Mouse (Mus musculus) ovary, postnatal 36 days (tissue): ENCODE data around the gene Nelfa.
"Not testable (repeated sequence)": the region's sequence is repeated elsewhere in the genome, so short reads cannot be mapped to it uniquely, and the experiment has no call there.

Experiments used
- DNase-seq: peaks from one replicate; pipeline ENCODE4 v3.0.0; 2022; ENCODE audit warnings: low spot score, mixed read lengths

Gene Nelfa

GRCm38 (mm10) chr5:33919466-33919865, 16.7 kb downstream of the Nelfa start:
- DNase-seq = no peak

- DNase-seq = not testable (repeated sequence)
These were observed 19.6 kb downstream of the Nelfa start for GRCm38 (mm10) chr5:33916616-33917015.

GRCm38 (mm10) chr5:33915031-33915430, 21.2 kb downstream of the Nelfa start:
- DNase-seq = not testable (repeated sequence)

GRCm38 (mm10) chr5:33903176-33903575, 33.0 kb downstream of the Nelfa start:
- no peak for DNase-seq

GRCm38 (mm10) chr5:33902696-33903095, 33.5 kb downstream of the Nelfa start:
- DNase-seq = no peak

GRCm38 (mm10) chr5:33901278-33901677, 34.9 kb downstream of the Nelfa start:
- DNase-seq = no peak

- DNase-seq = no peak
These were observed 35.4 kb downstream of the Nelfa start for GRCm38 (mm10) chr5:33900701-33901263.

GRCm38 (mm10) chr5:33900101-33900500, 36.1 kb downstream of the Nelfa start:
- DNase-seq = no peak

- no peak for DNase-seq
These were observed 37.0 kb downstream of the Nelfa start for GRCm38 (mm10) chr5:33899245-33899644.

- no peak for DNase-seq
These were observed 37.5 kb downstream of the Nelfa start for GRCm38 (mm10) chr5:33898671-33899070.

- no peak for DNase-seq
These were observed 39.1 kb downstream of the Nelfa start for GRCm38 (mm10) chr5:33897158-33897557.

- DNase-seq = no peak
These were observed 41.1 kb downstream of the Nelfa start for GRCm38 (mm10) chr5:33895116-33895515.

GRCm38 (mm10) chr5:33893406-33893805, 42.8 kb downstream of the Nelfa start:
- no peak for DNase-seq

- no peak for DNase-seq
These were observed 55.1 kb downstream of the Nelfa start for GRCm38 (mm10) chr5:33881118-33881517.

GRCm38 (mm10) chr5:33875472-33875871, 60.7 kb downstream of the Nelfa start:
- no peak for DNase-seq

- DNase-seq = no peak
These were observed 78.5 kb downstream of the Nelfa start for GRCm38 (mm10) chr5:33857693-33858092.

GRCm38 (mm10) chr5:33854019-33854418, 82.2 kb downstream of the Nelfa start:
- DNase-seq = no peak

- no peak for DNase-seq
These were observed 83.1 kb downstream of the Nelfa start for GRCm38 (mm10) chr5:33853086-33853485.

- no peak for DNase-seq
These were observed 84.7 kb downstream of the Nelfa start for GRCm38 (mm10) chr5:33851466-33851865.
